Mouse (Mus musculus) hindbrain, embryonic 16.5 days (tissue): ENCODE data around the gene Dhcr24. TPM values are rescaled to one million over a fixed set of nuclear protein-coding genes. Genes with fewer than 3 reads are reported as not detected.

Experiments used
- ATAC-seq: fragments of 200-750 bp; cut with Nextera tagmentation; 2 replicates; pipeline ENCODE4 v1.8.0; 2017; ENCODE audit warnings: moderate TSS enrichment, moderate library complexity
- H3K27ac ChIP-seq: fragments of 300-500 bp; sonication (generic); 2 replicates; pipeline ENCODE4 v1.5.1; 2014; ENCODE audit warnings: low read depth, mild to moderate bottlenecking, control low read depth, low read length, moderate library complexity
- H3K27me3 ChIP-seq: fragments of 300-500 bp; sonication (generic); replicated peaks from 2 replicates; pipeline ENCODE4 v1.6.1; 2014; ENCODE audit warnings: low read length; ENCODE audit not compliant: control insufficient read depth, insufficient read depth
- H3K36me3 ChIP-seq: fragments of 300-500 bp; sonication (generic); 2 replicates; pipeline ENCODE4 v1.6.1; 2014; ENCODE audit warnings: mild to moderate bottlenecking, low read length, moderate library complexity, mixed read lengths; ENCODE audit not compliant: control insufficient read depth, insufficient read depth
- H3K4me1 ChIP-seq: fragments of 300-500 bp; sonication (generic); 2 replicates; pipeline ENCODE4 v1.6.1; 2014; ENCODE audit warnings: low read depth, low read length; ENCODE audit not compliant: control insufficient read depth, insufficient read depth
- H3K4me2 ChIP-seq: fragments of 300-500 bp; sonication (generic); 2 replicates; pipeline ENCODE4 v1.6.1; 2014; ENCODE audit warnings: mild to moderate bottlenecking, low read length, control low read depth, moderate library complexity
- H3K4me3 ChIP-seq: fragments of 300-500 bp; sonication (generic); 2 replicates; pipeline ENCODE4 v1.5.1; 2014; ENCODE audit warnings: mild to moderate bottlenecking, low read length, control low read depth, moderate library complexity
- H3K9ac ChIP-seq: fragments of 300-500 bp; sonication (generic); 2 replicates; pipeline ENCODE4 v1.6.1; 2014; ENCODE audit warnings: low read depth, mild to moderate bottlenecking, control low read depth, low read length, moderate library complexity
- H3K9me3 ChIP-seq: fragments of 300-500 bp; sonication (generic); 2 replicates; pipeline ENCODE4 v1.6.1; 2014; ENCODE audit warnings: mild to moderate bottlenecking, low read length, moderate library complexity; ENCODE audit not compliant: control insufficient read depth
- WGBS: fragments of 180-500 bp; shearing (Covaris S2); extraction: QIAGEN DNeasy Blood & Tissue Kit; methylation state at CpG from one replicate; pipeline ENCODE4 v1.1.7; 2014; 5-methylcytosine and 5-hydroxymethylcytosine counted together
- polyA plus RNA-seq: library from polyadenylated mRNA; unstranded; fragments of >200 nt; fragmentation: Nextera tagmentation; extraction: Ambion mirVana; gene quantifications from 2 replicates; pipeline ENCODE4 v1.2.1, GENCODE M21; 2015

Dhcr24 gene
- polyA plus RNA-seq, 1 experiment from 2014 or later = 5.3 TPM

DNA sequence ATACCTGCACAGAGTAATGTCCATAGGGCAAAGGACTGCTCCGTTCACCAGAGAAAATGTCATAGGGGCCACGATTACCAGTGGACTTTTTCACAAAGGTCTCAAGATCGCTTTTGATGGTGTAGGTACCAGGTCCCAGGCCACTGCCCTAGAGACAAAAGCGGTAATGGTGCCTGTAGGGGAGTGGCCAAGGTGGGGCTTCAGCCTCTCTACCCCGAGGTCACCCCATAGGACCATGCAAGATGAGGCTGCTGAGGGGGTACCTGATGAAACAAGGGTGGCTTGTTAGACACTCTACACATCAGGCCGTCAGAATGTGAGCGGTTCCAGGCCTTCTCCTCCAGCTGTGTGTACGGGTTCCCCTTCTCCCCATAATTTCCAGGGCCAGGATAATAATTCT, 52.3 kb downstream of the Dhcr24 start:
- Histone ChIP-seq H3K4me3 (no peak overlapping the region), H3K4me2 (no peak overlapping the region), H3K27ac (no peak overlapping the region), H3K36me3 (no peaks in the 10 kb centered on the region), H3K27me3 (no peaks in the 10 kb centered on the region), H3K4me1 (peaks cover 13% of the 10 kb centered on the region), H3K9me3 (no peaks in the 10 kb centered on the region), H3K9ac (no peak overlapping the region)
- ATAC-seq = no peak
- WGBS = 80% methylated on average over 8 of the region's 8 CpGs

DNA sequence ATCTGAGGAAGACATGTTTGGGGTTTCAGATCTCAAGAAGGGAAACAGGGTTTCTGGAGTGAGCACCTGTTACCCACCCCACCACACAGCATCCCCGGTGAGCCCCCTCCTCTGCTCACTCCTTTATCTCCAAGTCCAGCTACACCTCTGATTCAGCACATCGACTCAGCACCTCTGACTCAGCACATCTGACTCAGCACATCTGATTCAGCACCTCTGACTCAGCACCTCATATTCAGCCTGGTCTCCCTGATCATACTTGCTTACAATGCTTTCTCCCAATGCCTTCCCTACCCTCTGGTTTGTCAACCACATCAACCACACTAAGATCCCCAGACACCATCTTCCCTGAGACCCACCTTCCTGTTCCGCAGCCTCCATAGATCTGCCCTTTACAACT, 52.7 kb downstream of the Dhcr24 start:
- Histone ChIP-seq H3K27ac (no peak overlapping the region), H3K4me2 (no peak overlapping the region), H3K36me3 (no peaks in the 10 kb centered on the region), H3K9ac (no peak overlapping the region), H3K27me3 (no peaks in the 10 kb centered on the region), H3K9me3 (no peaks in the 10 kb centered on the region), H3K4me3 (no peak overlapping the region), H3K4me1 (peaks cover 13% of the 10 kb centered on the region)
- 61% methylated on average over 3 of the region's 3 CpGs for WGBS
- ATAC-seq = no peak

DNA sequence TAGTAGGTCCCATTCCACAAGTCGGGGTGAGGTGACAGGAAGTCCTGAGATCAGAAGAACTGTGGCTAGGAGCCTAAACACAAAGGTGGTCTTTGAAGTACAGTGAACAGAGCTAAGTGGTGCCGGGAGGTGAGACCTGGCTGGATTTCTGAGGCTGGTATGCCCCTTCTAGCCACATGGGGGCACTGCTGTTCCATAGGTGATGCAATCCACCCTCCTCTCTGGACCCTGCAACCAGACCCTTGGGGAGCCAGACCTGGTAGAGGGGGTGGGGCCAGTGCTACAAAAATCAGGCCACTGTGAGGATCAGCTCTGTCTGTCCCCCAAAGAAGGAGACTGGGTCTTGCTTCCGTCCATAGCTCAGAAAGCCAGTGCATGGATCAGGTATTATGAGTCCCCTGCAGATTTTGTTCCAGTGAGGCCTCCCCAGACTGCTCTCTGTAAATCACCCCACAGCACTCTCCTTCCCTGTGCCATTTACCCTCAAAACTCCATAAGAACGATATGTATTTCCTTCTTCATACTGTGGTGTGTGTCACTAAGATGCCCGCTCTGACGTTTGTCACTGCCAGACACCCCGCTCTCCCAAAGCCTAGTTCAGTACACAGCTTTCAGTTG, 53.5 kb downstream of the Dhcr24 start:
- H3K27ac ChIP-seq = no peak overlapping the region
- peak overlapping the region; percentile 33; the same call in 1 of the 2 replicates for H3K9ac ChIP-seq
- 41% methylated on average over 7 of the region's 7 CpGs for WGBS
- H3K36me3 ChIP-seq = no peaks in the 10 kb centered on the region
- no peaks in the 10 kb centered on the region for H3K9me3 ChIP-seq
- no peak overlapping the region for H3K4me2 ChIP-seq
- H3K4me1 ChIP-seq = peaks cover 13% of the 10 kb centered on the region
- no peak overlapping the region for H3K4me3 ChIP-seq
- ATAC-seq = peak; percentile 85
- no peaks in the 10 kb centered on the region for H3K27me3 ChIP-seq

DNA sequence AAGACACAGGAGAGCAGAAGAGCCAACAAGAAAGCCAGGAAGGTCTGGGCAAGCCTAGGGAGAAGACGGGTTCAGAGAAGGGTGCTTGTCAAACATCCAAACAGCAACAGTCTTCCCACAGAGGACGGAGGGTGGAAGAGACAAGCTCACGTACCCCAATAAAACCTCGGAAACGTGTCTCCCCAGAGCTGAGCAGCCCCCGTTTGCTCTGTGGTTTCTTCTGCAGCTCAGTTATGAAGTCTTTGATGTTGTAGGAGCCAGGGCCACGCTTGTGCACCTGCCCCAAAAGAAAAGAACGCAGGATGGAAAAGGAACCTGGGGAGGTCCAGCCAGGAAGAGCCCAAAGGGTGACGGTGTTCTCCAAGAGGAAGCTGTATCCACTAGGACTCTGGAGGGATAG, 54.0 kb downstream of the Dhcr24 start:
- H3K27me3 ChIP-seq = no peaks in the 10 kb centered on the region
- H3K4me2 ChIP-seq = no peak overlapping the region
- H3K9me3 ChIP-seq = no peaks in the 10 kb centered on the region

DNA sequence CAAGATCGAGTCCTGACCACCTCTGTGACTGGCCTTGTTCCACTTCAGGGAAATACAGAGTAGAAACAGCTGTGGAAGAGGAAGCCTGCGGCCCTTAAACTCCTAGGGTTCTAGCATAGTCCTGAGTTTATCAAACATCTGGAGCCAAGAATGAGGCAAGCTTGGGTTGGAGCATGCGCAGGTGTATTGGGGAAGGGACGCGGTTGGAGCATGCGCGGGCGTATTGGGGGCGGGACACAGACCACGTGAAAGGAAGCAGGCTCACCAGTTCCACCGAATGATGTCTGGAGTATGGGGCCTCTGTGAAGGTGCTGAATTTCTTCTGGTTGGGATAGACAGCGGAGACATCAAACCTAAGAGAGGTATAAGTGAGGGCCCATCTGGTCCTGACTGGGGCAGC, 54.8 kb downstream of the Dhcr24 start:
- no peak overlapping the region for H3K9ac ChIP-seq
- no peaks in the 10 kb centered on the region for H3K9me3 ChIP-seq
- no peak overlapping the region for H3K27ac ChIP-seq
- H3K27me3 ChIP-seq = no peaks in the 10 kb centered on the region
- no peak overlapping the region for H3K4me3 ChIP-seq
- H3K36me3 ChIP-seq = no peaks in the 10 kb centered on the region
- WGBS = 79% methylated on average over 12 of the region's 12 CpGs
- no peak for ATAC-seq
- no peak overlapping the region for H3K4me2 ChIP-seq
- H3K4me1 ChIP-seq = peaks cover 13% of the 10 kb centered on the region

More for the DNA sequence above, 54.0 kb downstream of the Dhcr24 start:
- Histone ChIP-seq H3K9ac (no peak overlapping the region; the same call in 1 of the 2 replicates), H3K27ac (no peak overlapping the region), H3K4me3 (no peak overlapping the region), H3K36me3 (no peaks in the 10 kb centered on the region), H3K4me1 (peaks cover 13% of the 10 kb centered on the region)
- 94% methylated on average over 9 of the region's 9 CpGs for WGBS
- ATAC-seq = no peak

DNA sequence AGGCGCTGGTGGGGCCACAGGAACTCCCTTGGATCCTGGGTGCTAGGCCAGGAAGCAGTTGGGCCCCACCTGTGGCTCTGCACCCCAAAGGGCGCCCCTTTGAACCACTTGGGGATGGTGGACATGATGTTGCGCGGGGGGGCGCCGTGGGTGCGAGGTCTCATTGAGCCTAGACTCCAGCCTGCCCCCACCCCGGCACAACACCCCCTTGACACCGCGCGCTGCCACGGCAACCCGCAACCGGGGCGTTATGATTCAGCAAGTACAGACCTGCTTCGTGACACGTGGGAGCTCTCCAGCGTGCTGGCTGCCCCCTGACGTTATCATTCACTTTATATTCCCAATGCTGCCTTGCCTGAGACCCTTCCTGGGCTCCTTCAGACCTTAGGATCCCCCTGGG, 56.2 kb downstream of the Dhcr24 start, which contains the start of gene Lexm:
Gene Lexm (minus strand): TSS at position 186 of the 400 bp plus-strand sequence.
- 1% methylated on average over 18 of the region's 19 CpGs for WGBS
- peaks cover 7% of the 10 kb centered on the region for H3K27me3 ChIP-seq
- H3K27ac ChIP-seq = no peak within 1 kb of the TSS
- peak within 1 kb of the TSS; percentile 27 for H3K4me3 ChIP-seq
- H3K36me3 ChIP-seq = no peaks in the 10 kb centered on the region
- peak within 1 kb of the TSS; percentile 33 for H3K9ac ChIP-seq
- H3K9me3 ChIP-seq = no peaks in the 10 kb centered on the region
- no peak for ATAC-seq
- peaks cover 15% of the 10 kb centered on the region for H3K4me1 ChIP-seq
- peak within 1 kb of the TSS; percentile 64 for H3K4me2 ChIP-seq

DNA sequence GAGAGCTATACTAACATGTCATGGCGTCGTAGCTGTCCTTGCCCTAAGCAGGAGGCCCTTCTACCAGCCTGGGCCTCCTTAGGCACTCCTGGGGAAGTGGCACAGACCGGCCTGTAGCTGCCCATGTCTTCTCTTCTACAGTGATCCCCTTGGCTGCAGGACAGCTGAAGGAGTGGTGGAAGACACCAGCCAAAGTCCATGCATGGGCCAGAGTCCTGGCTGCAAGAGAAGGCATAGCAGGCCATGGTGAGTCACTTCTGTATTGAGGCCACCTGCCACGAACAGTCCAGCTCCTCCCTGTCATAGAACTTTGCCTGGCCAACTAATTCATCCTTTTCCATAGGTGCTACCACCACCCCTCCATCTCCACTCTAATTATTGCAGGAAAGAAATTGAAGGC, 58.1 kb downstream of the Dhcr24 start:
- H3K4me2 ChIP-seq = no peak overlapping the region
- H3K9me3 ChIP-seq = no peaks in the 10 kb centered on the region
- no peak for ATAC-seq
- 95% methylated on average over 4 of the region's 4 CpGs for WGBS
- no peak overlapping the region for H3K4me3 ChIP-seq
- peaks cover 22% of the 10 kb centered on the region for H3K27me3 ChIP-seq
- no peak overlapping the region for H3K9ac ChIP-seq
- H3K4me1 ChIP-seq = peaks cover 20% of the 10 kb centered on the region
- H3K27ac ChIP-seq = no peak overlapping the region
- no peaks in the 10 kb centered on the region for H3K36me3 ChIP-seq

DNA sequence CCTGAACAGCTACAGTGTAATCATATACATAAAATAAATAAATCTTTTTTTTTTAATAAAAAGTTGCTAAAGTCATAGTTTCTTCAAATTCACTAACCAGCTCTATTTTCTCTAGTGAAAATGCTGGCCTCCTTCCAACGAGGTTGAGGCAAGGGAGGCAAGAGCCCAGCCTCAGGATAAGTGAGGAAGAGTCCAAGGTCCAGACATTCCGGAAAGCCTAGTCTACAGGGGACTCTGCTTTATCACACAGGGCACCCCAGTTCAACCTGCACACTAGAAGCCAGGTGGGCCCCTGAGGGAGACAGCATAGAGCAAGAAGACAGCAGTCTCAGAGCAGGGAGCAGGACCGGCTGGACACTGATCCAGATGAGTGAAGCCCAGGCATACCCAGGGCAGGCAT, 60.6 kb downstream of the Dhcr24 start:
- Histone ChIP-seq H3K27me3 (peaks cover 23% of the 10 kb centered on the region), H3K9me3 (no peaks in the 10 kb centered on the region), H3K27ac (no peak overlapping the region), H3K36me3 (no peaks in the 10 kb centered on the region), H3K4me2 (no peak overlapping the region), H3K4me3 (no peak overlapping the region), H3K4me1 (peaks cover 16% of the 10 kb centered on the region), H3K9ac (no peak overlapping the region)
- ATAC-seq = no peak
- 83% methylated on average over 3 of the region's 3 CpGs for WGBS

DNA sequence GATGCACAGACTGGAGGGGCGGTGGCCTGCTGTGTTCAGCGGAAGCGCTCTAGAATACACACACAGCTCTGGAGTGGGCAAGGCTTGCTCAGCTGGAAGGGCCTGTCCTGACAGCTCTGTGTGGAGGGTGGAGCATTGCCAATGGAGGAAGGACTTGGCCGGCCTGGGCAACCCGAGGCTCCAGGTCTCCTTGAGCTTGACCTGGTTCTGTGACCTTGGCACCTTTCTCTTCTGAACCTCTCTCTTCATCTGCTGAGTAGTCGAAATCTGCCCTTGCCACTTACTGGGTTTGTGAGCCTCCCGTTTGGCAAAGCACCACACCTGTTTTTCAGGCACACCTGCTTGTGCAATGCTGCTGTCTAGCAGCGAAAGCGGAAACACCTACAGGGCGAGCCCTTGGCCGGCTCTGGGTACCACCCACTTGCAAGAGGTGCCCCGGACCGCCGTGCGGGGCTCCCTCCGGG, 61.2 kb downstream of the Dhcr24 start, which contains the start of gene Ttc22:
Gene Ttc22 (plus strand): TSS at position 403 of the 464 bp plus-strand sequence.
- H3K9me3 ChIP-seq = no peaks in the 10 kb centered on the region
- no peak within 1 kb of the TSS for H3K4me3 ChIP-seq
- H3K4me1 ChIP-seq = peaks cover 13% of the 10 kb centered on the region
- ATAC-seq = no peak
- peaks cover 23% of the 10 kb centered on the region for H3K27me3 ChIP-seq
- no peak within 1 kb of the TSS for H3K27ac ChIP-seq
- peak within 1 kb of the TSS; percentile 27; the same call in 1 of the 2 replicates for H3K4me2 ChIP-seq
- H3K9ac ChIP-seq = no peak within 1 kb of the TSS
- no peaks in the 10 kb centered on the region for H3K36me3 ChIP-seq
- 21% methylated on average over 16 of the region's 16 CpGs for WGBS
